Mouse (Mus musculus): Measurements from ENCODE around the gene Gsto1. TPM values are rescaled to one million over a fixed set of nuclear protein-coding genes. Genes with fewer than 3 reads are reported as not detected.

Gene Gsto1
- polyA plus RNA-seq, 1 experiment from 2014 or later: 588 TPM

DNA sequence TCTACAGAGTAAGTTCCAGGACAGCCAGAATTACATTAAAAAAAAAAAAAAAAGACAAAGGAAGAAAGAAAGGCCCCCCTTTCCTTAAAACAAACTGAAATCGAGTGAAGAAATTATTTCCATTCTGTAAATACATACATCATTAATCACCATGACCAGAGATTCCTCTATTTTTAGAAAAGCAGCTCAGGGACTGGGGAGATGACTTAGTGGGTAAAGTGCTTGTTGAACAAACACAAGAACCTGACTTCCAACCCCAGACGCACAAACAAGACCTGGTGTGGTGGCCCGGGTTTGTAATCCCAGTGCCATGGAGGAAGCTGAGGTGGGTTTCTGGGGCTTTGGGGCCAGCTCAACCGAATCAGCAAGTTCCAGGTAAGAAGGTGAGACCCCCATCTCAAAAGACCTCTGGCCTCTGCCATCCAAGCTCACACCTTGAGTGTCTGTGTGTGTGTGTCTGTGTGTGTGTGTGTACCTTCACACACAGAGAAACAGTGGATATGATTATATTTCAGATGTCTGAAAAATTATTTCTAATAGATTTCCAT, 12.9 kb downstream of the Gsto1 start:
- Histone ChIP-seq H3K36me3 (ENCODE audit: control insufficient read depth, insufficient read depth, low read length) (0 out of 2 replicates have a peak, but pooled peaks cover 6% of the 10 kb centered on the region), H3K4me2 (ENCODE audit: low read depth, low read length) (no peak overlapping the region), H3K9ac (ENCODE audit: low read depth, low read length) (no peak overlapping the region), H3K4me1 (ENCODE audit: control insufficient read depth, insufficient read depth, low read length) (no peaks in the 10 kb centered on the region), H3K27me3 (replicated peaks; ENCODE audit: control insufficient read depth, insufficient read depth, low read length) (no peaks in the 10 kb centered on the region), H3K27ac (ENCODE audit: low read length) (no peak overlapping the region), H3K4me3 (ENCODE audit: low read length) (no peak overlapping the region), H3K9me3 (ENCODE audit: control insufficient read depth, low read length) (no peaks in the 10 kb centered on the region)
- 60% methylated on average over 4 of the region's 4 CpGs for WGBS
- ATAC-seq: no peak

DNA sequence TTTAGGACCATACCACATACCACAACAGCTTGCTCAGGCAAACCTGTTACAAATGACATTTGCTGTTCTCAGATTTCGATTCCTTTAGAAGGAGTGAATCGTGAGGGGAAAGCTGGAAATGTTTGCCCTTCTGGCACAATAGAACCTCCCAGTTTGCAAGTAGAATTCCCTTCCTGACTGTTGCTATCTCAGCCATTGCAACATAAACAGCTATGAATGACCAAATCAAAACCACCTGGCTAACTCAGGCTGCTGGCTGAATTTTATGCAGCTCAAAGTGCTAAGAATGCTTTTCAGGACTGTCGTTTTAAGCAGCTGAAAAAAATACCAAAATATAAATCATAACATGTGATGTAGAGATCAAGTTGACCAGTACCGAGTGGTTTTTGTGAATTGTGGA, 14.2 kb downstream of the Gsto1 start:
- H3K36me3 ChIP-seq (ENCODE audit: control insufficient read depth, insufficient read depth, low read length): 0 out of 2 replicates have a peak, but pooled peaks cover 6% of the 10 kb centered on the region

DNA sequence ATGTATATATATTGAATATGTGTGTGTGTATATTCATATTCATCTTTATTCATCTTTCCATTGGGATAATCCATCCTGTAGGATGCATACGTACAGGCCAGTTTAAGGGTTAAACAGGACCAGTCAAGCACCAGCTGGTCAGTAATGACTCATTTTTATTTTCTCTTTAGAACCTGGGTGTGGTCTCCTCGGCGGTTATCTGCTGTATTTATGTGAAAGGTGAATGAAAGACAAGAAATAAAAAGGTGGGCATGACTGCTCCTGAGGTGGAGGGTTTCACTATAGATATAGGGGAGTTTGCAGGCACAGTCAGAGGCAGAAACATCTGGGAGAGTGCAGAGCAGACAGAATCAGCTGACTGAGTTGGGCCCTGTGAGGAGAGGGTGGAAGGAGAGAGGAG, 14.7 kb downstream of the Gsto1 start:
- no peak overlapping the region for H3K27ac ChIP-seq (ENCODE audit: low read length)

More for the DNA sequence above, 14.2 kb downstream of the Gsto1 start:
- no peaks in the 10 kb centered on the region for H3K4me1 ChIP-seq (ENCODE audit: control insufficient read depth, insufficient read depth, low read length)
- H3K9ac ChIP-seq (ENCODE audit: low read depth, low read length): no peak overlapping the region
- WGBS: 60% methylated on average over 4 of the region's 4 CpGs
- no peak overlapping the region for H3K27ac ChIP-seq (ENCODE audit: low read length)
- H3K9me3 ChIP-seq (ENCODE audit: control insufficient read depth, low read length): no peaks in the 10 kb centered on the region
- no peaks in the 10 kb centered on the region for H3K27me3 ChIP-seq (replicated peaks; ENCODE audit: control insufficient read depth, insufficient read depth, low read length)
- ATAC-seq: no peak
- H3K4me2 ChIP-seq (ENCODE audit: low read depth, low read length): no peak overlapping the region
- H3K4me3 ChIP-seq (ENCODE audit: low read length): no peak overlapping the region

DNA sequence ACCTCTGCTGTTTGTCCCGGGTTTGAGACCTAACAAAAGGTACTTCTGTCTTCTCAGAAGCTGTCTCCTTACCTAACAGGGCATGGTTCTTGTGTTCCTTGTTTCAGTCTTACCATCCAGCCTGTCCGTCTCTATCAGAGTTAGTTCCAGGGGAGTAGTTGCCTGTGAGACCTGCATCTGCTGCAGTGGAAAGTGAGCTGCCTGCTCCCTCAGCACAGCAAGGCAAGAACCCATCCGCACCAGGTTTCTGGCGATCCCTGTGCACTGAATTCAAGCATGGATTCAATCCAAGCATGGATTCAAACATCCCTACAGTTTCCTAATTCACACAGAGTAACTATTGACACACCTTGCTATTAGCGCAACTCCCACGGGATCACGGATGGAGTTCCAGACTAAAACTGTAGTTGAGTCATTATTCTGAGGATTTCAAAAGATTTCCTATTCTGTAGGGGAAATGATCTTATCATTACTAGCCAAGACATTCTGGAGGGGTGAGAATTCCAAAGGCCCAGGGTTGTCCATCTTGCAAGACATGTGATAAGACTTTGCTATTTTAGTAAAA, 15.4 kb downstream of the Gsto1 start:
- Histone ChIP-seq H3K9me3 (ENCODE audit: control insufficient read depth, low read length) (no peaks in the 10 kb centered on the region), H3K4me1 (ENCODE audit: control insufficient read depth, insufficient read depth, low read length) (no peaks in the 10 kb centered on the region), H3K4me2 (ENCODE audit: low read depth, low read length) (no peak overlapping the region), H3K4me3 (ENCODE audit: low read length) (no peak overlapping the region), H3K36me3 (ENCODE audit: control insufficient read depth, insufficient read depth, low read length) (no peaks in the 10 kb centered on the region), H3K27ac (ENCODE audit: low read length) (no peak overlapping the region), H3K9ac (ENCODE audit: low read depth, low read length) (no peak overlapping the region), H3K27me3 (replicated peaks; ENCODE audit: control insufficient read depth, insufficient read depth, low read length) (no peaks in the 10 kb centered on the region)
- 69% methylated on average over 7 of the region's 7 CpGs for WGBS
- ATAC-seq: no peak

More for the DNA sequence above, 14.7 kb downstream of the Gsto1 start:
- 38% methylated on average over 3 of the region's 3 CpGs for WGBS
- 0 out of 2 replicates have a peak, but pooled peaks cover under 1% of the 10 kb centered on the region for H3K36me3 ChIP-seq (ENCODE audit: control insufficient read depth, insufficient read depth, low read length)
- H3K4me3 ChIP-seq (ENCODE audit: low read length): no peak overlapping the region
- no peaks in the 10 kb centered on the region for H3K4me1 ChIP-seq (ENCODE audit: control insufficient read depth, insufficient read depth, low read length)
- no peak overlapping the region for H3K9ac ChIP-seq (ENCODE audit: low read depth, low read length)
- H3K27me3 ChIP-seq (replicated peaks; ENCODE audit: control insufficient read depth, insufficient read depth, low read length): no peaks in the 10 kb centered on the region
- no peaks in the 10 kb centered on the region for H3K9me3 ChIP-seq (ENCODE audit: control insufficient read depth, low read length)
- no peak for ATAC-seq
- H3K4me2 ChIP-seq (ENCODE audit: low read depth, low read length): no peak overlapping the region

DNA sequence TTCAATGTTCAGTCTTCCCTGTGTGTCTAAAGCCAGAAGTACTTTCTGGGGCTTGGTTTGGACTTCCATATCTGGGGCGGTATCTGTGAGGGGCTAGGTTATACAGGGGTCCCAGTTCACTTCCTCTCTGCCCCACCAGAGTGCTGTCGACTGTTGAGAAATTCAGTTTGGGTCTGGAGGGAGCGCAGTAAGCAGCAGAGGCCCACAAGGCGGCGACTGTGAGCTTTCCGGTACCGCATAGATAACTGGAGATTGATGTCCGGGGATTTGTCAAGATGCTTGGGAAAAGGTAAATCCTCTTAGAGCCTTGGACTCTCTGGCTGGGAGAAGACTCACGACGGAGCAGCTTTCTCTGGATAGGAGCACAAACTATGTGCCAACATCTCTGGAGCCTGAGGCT, 16.7 kb downstream of the Gsto1 start:
- H3K9ac ChIP-seq (ENCODE audit: low read depth, low read length): no peak overlapping the region
- H3K36me3 ChIP-seq (ENCODE audit: control insufficient read depth, insufficient read depth, low read length): no peaks in the 10 kb centered on the region
- no peak for ATAC-seq
- no peaks in the 10 kb centered on the region for H3K9me3 ChIP-seq (ENCODE audit: control insufficient read depth, low read length)
- no peaks in the 10 kb centered on the region for H3K4me1 ChIP-seq (ENCODE audit: control insufficient read depth, insufficient read depth, low read length)
- 33% methylated on average over 10 of the region's 10 CpGs for WGBS
- H3K27ac ChIP-seq (ENCODE audit: low read length): no peak overlapping the region
- H3K4me3 ChIP-seq (ENCODE audit: low read length): no peak overlapping the region
- H3K27me3 ChIP-seq (replicated peaks; ENCODE audit: control insufficient read depth, insufficient read depth, low read length): no peaks in the 10 kb centered on the region
- H3K4me2 ChIP-seq (ENCODE audit: low read depth, low read length): no peak overlapping the region

DNA sequence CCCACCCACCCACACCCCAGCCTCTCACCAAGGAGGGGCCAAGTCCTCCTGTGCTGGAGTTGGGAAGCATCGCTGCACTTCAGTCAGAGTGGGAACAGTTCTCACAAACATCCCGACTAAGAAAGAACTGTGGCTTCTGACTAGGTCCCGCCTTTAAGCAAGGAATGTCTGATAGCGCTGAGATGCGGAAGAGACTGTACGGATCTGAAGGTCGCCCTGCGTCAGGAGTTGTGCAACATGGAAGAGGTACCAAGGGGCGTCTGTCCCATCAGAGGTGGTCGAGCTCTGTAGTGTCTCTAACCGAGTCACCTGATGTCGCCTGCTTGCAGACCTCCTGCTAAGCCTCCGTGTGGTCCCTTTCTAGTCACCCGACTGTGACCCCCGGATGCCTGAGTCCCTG, 21.5 kb downstream of the Gsto1 start:
- peak; percentile 61 for ATAC-seq

DNA sequence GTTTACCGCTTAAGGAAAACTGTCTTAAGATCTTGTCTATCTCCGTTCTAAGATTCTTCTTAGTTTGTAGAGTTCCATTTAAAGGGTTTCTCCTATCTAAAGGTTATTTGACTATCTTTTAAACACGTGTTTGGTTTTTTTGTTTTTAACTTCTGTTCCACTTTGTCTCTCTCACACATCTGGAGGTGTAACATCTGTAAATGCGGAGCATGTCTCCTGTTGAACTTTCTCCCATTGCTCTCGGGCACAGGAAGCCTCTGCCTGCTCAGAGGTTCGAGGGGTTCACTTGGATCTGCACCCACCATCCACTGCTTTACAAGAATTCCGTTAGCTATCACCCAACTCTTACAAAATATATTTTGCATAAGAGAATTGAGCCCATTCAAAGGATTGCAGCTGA, 26.8 kb downstream of the Gsto1 start:
- 75% methylated on average over 7 of the region's 7 CpGs for WGBS

More for the DNA sequence above, 21.5 kb downstream of the Gsto1 start:
- H3K36me3 ChIP-seq (ENCODE audit: control insufficient read depth, insufficient read depth, low read length): no peaks in the 10 kb centered on the region
- H3K4me3 ChIP-seq (ENCODE audit: low read length): no peak overlapping the region
- no peak overlapping the region for H3K27ac ChIP-seq (ENCODE audit: low read length)
- H3K4me1 ChIP-seq (ENCODE audit: control insufficient read depth, insufficient read depth, low read length): no peaks in the 10 kb centered on the region
- no peaks in the 10 kb centered on the region for H3K9me3 ChIP-seq (ENCODE audit: control insufficient read depth, low read length)
- 52% methylated on average over 15 of the region's 15 CpGs for WGBS
- no peak overlapping the region for H3K4me2 ChIP-seq (ENCODE audit: low read depth, low read length)
- H3K27me3 ChIP-seq (replicated peaks; ENCODE audit: control insufficient read depth, insufficient read depth, low read length): no peaks in the 10 kb centered on the region
- H3K9ac ChIP-seq (ENCODE audit: low read depth, low read length): no peak overlapping the region

DNA sequence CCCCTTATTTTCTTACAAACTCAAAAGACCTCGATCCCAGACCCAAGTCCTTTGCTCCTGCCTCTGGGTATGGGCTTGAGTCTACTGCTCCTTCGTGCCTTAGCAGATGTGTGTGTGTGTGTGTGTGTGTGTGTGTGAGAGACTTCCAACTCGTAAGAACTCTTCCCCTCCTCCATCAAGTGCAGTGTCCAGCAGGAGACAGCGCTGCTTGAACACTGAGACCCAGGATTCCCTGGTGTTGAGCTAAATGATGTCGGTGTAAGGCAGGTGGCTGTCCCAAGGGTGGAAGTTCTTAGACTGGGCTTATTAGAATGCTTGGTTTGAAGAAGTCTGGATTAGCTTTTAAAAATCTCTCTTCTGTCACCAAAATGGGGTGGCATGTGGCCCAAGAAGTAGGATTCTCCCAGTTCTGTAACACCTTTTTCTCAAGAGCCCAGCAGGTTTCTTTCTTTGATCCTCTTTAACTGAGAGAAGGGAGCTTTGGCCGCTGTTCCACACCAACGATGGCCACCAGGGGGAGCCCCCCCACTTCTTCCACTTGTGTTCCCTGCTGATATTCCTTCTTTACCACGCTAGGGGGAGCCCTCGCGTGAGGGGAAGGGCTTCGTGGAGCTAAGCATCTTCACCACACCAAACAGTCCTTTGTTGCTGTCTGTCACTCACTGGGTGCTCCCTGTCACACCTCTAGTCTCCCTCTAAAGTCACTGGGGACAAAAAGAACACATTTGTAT, 27.5 kb downstream of the Gsto1 start:
- 25% methylated on average over 11 of the region's 11 CpGs for WGBS
- Histone ChIP-seq H3K4me3 (ENCODE audit: low read length) (no peak overlapping the region), H3K27ac (ENCODE audit: low read length) (no peak overlapping the region), H3K4me2 (ENCODE audit: low read depth, low read length) (no peak overlapping the region), H3K9ac (ENCODE audit: low read depth, low read length) (no peak overlapping the region), H3K9me3 (ENCODE audit: control insufficient read depth, low read length) (no peaks in the 10 kb centered on the region), H3K4me1 (ENCODE audit: control insufficient read depth, insufficient read depth, low read length) (no peaks in the 10 kb centered on the region; the same call in 1 of the 2 replicates), H3K27me3 (replicated peaks; ENCODE audit: control insufficient read depth, insufficient read depth, low read length) (no peaks in the 10 kb centered on the region), H3K36me3 (ENCODE audit: control insufficient read depth, insufficient read depth, low read length) (no peaks in the 10 kb centered on the region)
- ATAC-seq: peak; percentile 66

More for the DNA sequence above, 26.8 kb downstream of the Gsto1 start:
- H3K9ac ChIP-seq (ENCODE audit: low read depth, low read length): no peak overlapping the region
- ATAC-seq: no peak
- H3K4me3 ChIP-seq (ENCODE audit: low read length): no peak overlapping the region
- no peaks in the 10 kb centered on the region for H3K9me3 ChIP-seq (ENCODE audit: control insufficient read depth, low read length)
- no peaks in the 10 kb centered on the region for H3K27me3 ChIP-seq (replicated peaks; ENCODE audit: control insufficient read depth, insufficient read depth, low read length)
- H3K4me2 ChIP-seq (ENCODE audit: low read depth, low read length): no peak overlapping the region
- H3K27ac ChIP-seq (ENCODE audit: low read length): no peak overlapping the region
- no peaks in the 10 kb centered on the region for H3K36me3 ChIP-seq (ENCODE audit: control insufficient read depth, insufficient read depth, low read length)
- H3K4me1 ChIP-seq (ENCODE audit: control insufficient read depth, insufficient read depth, low read length): no peaks in the 10 kb centered on the region; the same call in 1 of the 2 replicates

DNA sequence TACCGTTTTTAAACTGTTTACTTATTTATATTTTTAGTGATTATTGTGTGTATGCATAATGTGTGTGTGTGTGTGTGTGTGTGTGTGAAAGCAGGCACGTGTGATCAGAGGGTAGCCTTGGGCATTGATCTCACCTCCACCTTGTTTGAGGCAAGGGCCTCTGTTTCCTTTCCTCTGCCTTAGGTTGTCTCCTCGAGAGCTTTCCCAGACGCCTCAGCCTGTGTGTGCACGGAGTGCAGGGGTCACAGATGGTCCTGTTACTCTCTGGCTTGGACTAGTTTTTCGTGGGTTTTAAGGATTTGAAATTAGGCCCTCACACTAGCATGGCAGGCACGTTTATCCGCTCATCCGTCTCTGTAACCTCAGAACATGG, 28.1 kb downstream of the Gsto1 start:
- no peaks in the 10 kb centered on the region for H3K27me3 ChIP-seq (replicated peaks; ENCODE audit: control insufficient read depth, insufficient read depth, low read length)
- peak; percentile 33; the same call in 1 of the 2 replicates for ATAC-seq
- H3K4me3 ChIP-seq (ENCODE audit: low read length): no peak overlapping the region
- no peaks in the 10 kb centered on the region for H3K36me3 ChIP-seq (ENCODE audit: control insufficient read depth, insufficient read depth, low read length)
- no peaks in the 10 kb centered on the region for H3K9me3 ChIP-seq (ENCODE audit: control insufficient read depth, low read length)
- no peak overlapping the region for H3K27ac ChIP-seq (ENCODE audit: low read length)
- 46% methylated on average over 9 of the region's 9 CpGs for WGBS
- H3K4me1 ChIP-seq (ENCODE audit: control insufficient read depth, insufficient read depth, low read length): no peaks in the 10 kb centered on the region; the same call in 1 of the 2 replicates
- H3K4me2 ChIP-seq (ENCODE audit: low read depth, low read length): no peak overlapping the region
- no peak overlapping the region for H3K9ac ChIP-seq (ENCODE audit: low read depth, low read length)
